Mouse (Mus musculus): Measurements from ENCODE around the gene Dnajc19. TPM values are rescaled to one million over a fixed set of nuclear protein-coding genes. Genes with fewer than 3 reads are reported as not detected.
"Not testable (repeated sequence)": the region's sequence is repeated elsewhere in the genome, so short reads cannot be mapped to it uniquely, and the experiment has no call there.

Dnajc19 gene
- polyA plus RNA-seq, 1 experiment from 2014 or later: 162 TPM

GRCm38 (mm10) chr3:34083655-34084054 is 2.5 kb upstream of the Dnajc19 start:
- 79% methylated on average over 5 of the region's 5 CpGs for WGBS
- ATAC-seq: no peak
- H3K36me3 ChIP-seq (ENCODE audit: poor library complexity, severe bottlenecking): peaks cover 3% of the 10 kb centered on the region; the same call in 1 of the 2 replicates
- H3K4me2 ChIP-seq: no peak overlapping the region
- H3K4me3 ChIP-seq: no peak overlapping the region
- no peaks in the 10 kb centered on the region for H3K9me3 ChIP-seq (replicated peaks)
- H3K27me3 ChIP-seq: 0 out of 2 replicates have a peak, but pooled peaks cover 3% of the 10 kb centered on the region
- no peak overlapping the region for H3K9ac ChIP-seq
- no peak overlapping the region for H3K27ac ChIP-seq
- H3K4me1 ChIP-seq: peaks cover 17% of the 10 kb centered on the region

- 88% methylated on average over 3 of the region's 3 CpGs for WGBS
- Histone ChIP-seq H3K4me1 (peaks cover 17% of the 10 kb centered on the region), H3K4me3 (peak overlapping the region; percentile 76), H3K9ac (peak overlapping the region; percentile 83; the same call in 1 of the 2 replicates), H3K4me2 (peak overlapping the region; percentile 71), H3K27me3 (0 out of 2 replicates have a peak, but pooled peaks cover 3% of the 10 kb centered on the region), H3K9me3 (replicated peaks) (no peaks in the 10 kb centered on the region), H3K36me3 (ENCODE audit: poor library complexity, severe bottlenecking) (peaks cover 11% of the 10 kb centered on the region; the same call in 1 of the 2 replicates), H3K27ac (no peak overlapping the region)
- ATAC-seq: no peak
Measured at GRCm38 (mm10) chr3:34081929-34082328, 808 bp upstream of the Dnajc19 start.

- 89% methylated on average over 6 of the region's 6 CpGs for WGBS
Measured at GRCm38 (mm10) chr3:34076058-34076759, 4.9 kb downstream of the Dnajc19 start.

GRCm38 (mm10) chr3:34072726-34073125 is 8.4 kb downstream of the Dnajc19 start:
- peaks cover 54% of the 10 kb centered on the region for H3K36me3 ChIP-seq (ENCODE audit: poor library complexity, severe bottlenecking)
- no peaks in the 10 kb centered on the region for H3K4me1 ChIP-seq
- H3K4me2 ChIP-seq: no peak overlapping the region
- H3K27ac ChIP-seq: no peak overlapping the region
- 95% methylated on average over 6 of the region's 6 CpGs for WGBS
- no peak overlapping the region for H3K4me3 ChIP-seq
- H3K9me3 ChIP-seq (replicated peaks): no peaks in the 10 kb centered on the region
- no peaks in the 10 kb centered on the region for H3K27me3 ChIP-seq
- ATAC-seq: no peak
- H3K9ac ChIP-seq: no peak overlapping the region

More at GRCm38 (mm10) chr3:34076058-34076759, 4.9 kb downstream of the Dnajc19 start:
- Histone ChIP-seq H3K4me1 (peaks cover 10% of the 10 kb centered on the region), H3K27ac (no peak overlapping the region), H3K36me3 (ENCODE audit: poor library complexity, severe bottlenecking) (peaks cover 57% of the 10 kb centered on the region), H3K9ac (no peak overlapping the region), H3K4me3 (no peak overlapping the region), H3K4me2 (no peak overlapping the region), H3K9me3 (replicated peaks) (no peaks in the 10 kb centered on the region), H3K27me3 (no peaks in the 10 kb centered on the region)
- no peak for ATAC-seq

GRCm38 (mm10) chr3:34068943-34069342 is 12.2 kb downstream of the Dnajc19 start:
- WGBS: 91% methylated on average over 7 of the region's 7 CpGs
- not testable (repeated sequence) for ATAC-seq; H3K27me3 ChIP-seq; H3K9ac ChIP-seq; H3K4me3 ChIP-seq; H3K4me2 ChIP-seq; H3K4me1 ChIP-seq; H3K9me3 ChIP-seq (replicated peaks); H3K27ac ChIP-seq
- peaks cover 44% of the 10 kb centered on the region for H3K36me3 ChIP-seq (ENCODE audit: poor library complexity, severe bottlenecking)

- Histone ChIP-seq H3K9me3 (replicated peaks) (no peaks in the 10 kb centered on the region), H3K4me1 (no peaks in the 10 kb centered on the region), H3K27ac (no peak overlapping the region), H3K36me3 (ENCODE audit: poor library complexity, severe bottlenecking) (peaks cover 53% of the 10 kb centered on the region), H3K4me2 (no peak overlapping the region), H3K4me3 (no peak overlapping the region), H3K9ac (no peak overlapping the region), H3K27me3 (no peaks in the 10 kb centered on the region)
- ATAC-seq: no peak
- whole genome bisulfite sequencing: 90% methylated on average over 2 of the region's 2 CpGs
Measured at GRCm38 (mm10) chr3:34062352-34062751, 18.8 kb downstream of the Dnajc19 start.

- H3K9ac ChIP-seq: no peak overlapping the region
- ATAC-seq: no peak
- 0 out of 2 replicates have a peak, but pooled peaks cover 6% of the 10 kb centered on the region for H3K4me1 ChIP-seq
- H3K9me3 ChIP-seq (replicated peaks): no peaks in the 10 kb centered on the region
- peaks cover 37% of the 10 kb centered on the region for H3K36me3 ChIP-seq (ENCODE audit: poor library complexity, severe bottlenecking)
- WGBS: 88% methylated on average over 4 of the region's 4 CpGs
- H3K27ac ChIP-seq: no peak overlapping the region
- no peak overlapping the region for H3K4me3 ChIP-seq
- no peak overlapping the region for H3K4me2 ChIP-seq
- H3K27me3 ChIP-seq: no peaks in the 10 kb centered on the region
Measured at GRCm38 (mm10) chr3:34041990-34042389, 39.1 kb downstream of the Dnajc19 start.

- 86% methylated on average over 3 of the region's 3 CpGs for WGBS
- H3K4me2 ChIP-seq: no peak overlapping the region
- no peak overlapping the region for H3K27ac ChIP-seq
- no peak overlapping the region for H3K9ac ChIP-seq
- no peak overlapping the region for H3K4me3 ChIP-seq
- no peaks in the 10 kb centered on the region for H3K27me3 ChIP-seq
- 0 out of 2 replicates have a peak, but pooled peaks cover 6% of the 10 kb centered on the region for H3K4me1 ChIP-seq
- no peak for ATAC-seq
- H3K36me3 ChIP-seq (ENCODE audit: poor library complexity, severe bottlenecking): peaks cover 8% of the 10 kb centered on the region; the same call in 1 of the 2 replicates
- no peaks in the 10 kb centered on the region for H3K9me3 ChIP-seq (replicated peaks)
Measured at GRCm38 (mm10) chr3:34035706-34036105, 45.4 kb downstream of the Dnajc19 start.

- Histone ChIP-seq H3K27ac (no peak overlapping the region), H3K4me1 (0 out of 2 replicates have a peak, but pooled peaks cover 6% of the 10 kb centered on the region), H3K9ac (no peak overlapping the region), H3K4me3 (no peak overlapping the region), H3K9me3 (replicated peaks) (no peaks in the 10 kb centered on the region), H3K4me2 (no peak overlapping the region), H3K27me3 (no peaks in the 10 kb centered on the region), H3K36me3 (ENCODE audit: poor library complexity, severe bottlenecking) (peaks cover under 1% of the 10 kb centered on the region; the same call in 1 of the 2 replicates)
- 89% methylated on average over 1 of the region's 1 CpGs for WGBS
- no peak for ATAC-seq
Measured at GRCm38 (mm10) chr3:34034803-34035202, 46.3 kb downstream of the Dnajc19 start.

GRCm38 (mm10) chr3:34033720-34034364 is 47.3 kb downstream of the Dnajc19 start:
- Histone ChIP-seq H3K27ac (no peak overlapping the region), H3K4me2 (no peak overlapping the region), H3K4me3 (no peak overlapping the region), H3K36me3 (ENCODE audit: poor library complexity, severe bottlenecking) (no peaks in the 10 kb centered on the region), H3K27me3 (no peaks in the 10 kb centered on the region), H3K9me3 (replicated peaks) (no peaks in the 10 kb centered on the region), H3K4me1 (0 out of 2 replicates have a peak, but pooled peaks cover 6% of the 10 kb centered on the region), H3K9ac (no peak overlapping the region)
- ATAC-seq: no peak
- WGBS: 95% methylated on average over 3 of the region's 3 CpGs

- no peaks in the 10 kb centered on the region for H3K36me3 ChIP-seq (ENCODE audit: poor library complexity, severe bottlenecking)
- H3K27ac ChIP-seq: no peak overlapping the region
- H3K4me1 ChIP-seq: no peaks in the 10 kb centered on the region
- no peak for ATAC-seq
- H3K4me3 ChIP-seq: no peak overlapping the region
- H3K4me2 ChIP-seq: no peak overlapping the region
- no peaks in the 10 kb centered on the region for H3K27me3 ChIP-seq
- no peak overlapping the region for H3K9ac ChIP-seq
- no peaks in the 10 kb centered on the region for H3K9me3 ChIP-seq (replicated peaks)
- WGBS: 91% methylated on average over 3 of the region's 3 CpGs
Measured at GRCm38 (mm10) chr3:34030601-34031000, 50.5 kb downstream of the Dnajc19 start.

- Histone ChIP-seq H3K9ac (no peak overlapping the region), H3K4me2 (no peak overlapping the region), H3K9me3 (replicated peaks) (no peaks in the 10 kb centered on the region), H3K36me3 (ENCODE audit: poor library complexity, severe bottlenecking) (no peaks in the 10 kb centered on the region), H3K4me1 (no peaks in the 10 kb centered on the region), H3K27me3 (no peaks in the 10 kb centered on the region), H3K27ac (no peak overlapping the region), H3K4me3 (no peak overlapping the region)
- ATAC-seq: no peak
Measured at GRCm38 (mm10) chr3:34028935-34029334, 52.2 kb downstream of the Dnajc19 start.

All from forebrain, embryonic 13.5 days (tissue).